Comparison of ENCODE assay signal across 8 mouse cellular contexts in genomic region chr5:128598760-128599364, GRCm38 (mm10). TPM values are rescaled to one million over a fixed set of nuclear protein-coding genes. Genes with fewer than 3 reads are reported as not detected.
A peak's percentile ranks its signal among the peaks of the same experiment; 100 is the strongest.
DNase-seq lines count a peak whose midpoint lies in the region; ATAC-seq lines count a peak whose summit lies in the region.
"Had no signal": no experiment of that assay in that cellular context is flagged by ENCODE, and none has a peak within 500 bp of the region (broad histone marks: within the 10 kb centered on the region; RNA-seq: fewer than 3 reads in every experiment).

No protein-coding gene starts in this region.

- H3K9ac ChIP-seq in lung, embryonic 16.5 days (ENCODE audit: low read length): peak overlapping the region; percentile 68
- no peak overlapping the region for H3K9ac ChIP-seq in intestine, embryonic 16.5 days (ENCODE audit: low read depth, low read length)
- H3K9ac ChIP-seq in stomach, embryonic 15.5 days: no peak overlapping the region

- no peaks in the 10 kb centered on the region for H3K36me3 ChIP-seq in lung, embryonic 16.5 days (ENCODE audit: control insufficient read depth, insufficient read depth, low read length)
- H3K36me3 ChIP-seq in forebrain, embryonic 10.5 days (replicated peaks): no peaks in the 10 kb centered on the region
- no peaks in the 10 kb centered on the region for H3K36me3 ChIP-seq in intestine, embryonic 16.5 days (ENCODE audit: control insufficient read depth, insufficient read depth, low read length)
- H3K36me3 ChIP-seq in stomach, embryonic 15.5 days: no peaks in the 10 kb centered on the region

- H3K4me2 ChIP-seq in lung, embryonic 16.5 days (ENCODE audit: low read depth, low read length): peak overlapping the region; percentile 99
- peak overlapping the region; percentile 97 for H3K4me2 ChIP-seq in intestine, embryonic 16.5 days (ENCODE audit: low read depth, low read length)
- H3K4me2 ChIP-seq in stomach, embryonic 15.5 days: peak overlapping the region; percentile 96

- H3K27ac ChIP-seq in lung, embryonic 16.5 days (ENCODE audit: low read length): no peak overlapping the region
- peak overlapping the region; percentile 91 for H3K27ac ChIP-seq in forebrain, embryonic 10.5 days
- no peak overlapping the region for H3K27ac ChIP-seq in intestine, embryonic 16.5 days (ENCODE audit: low read length)
- no peak overlapping the region for H3K27ac ChIP-seq in stomach, embryonic 15.5 days

- peaks cover 45% of the 10 kb centered on the region for H3K27me3 ChIP-seq in lung, embryonic 16.5 days (ENCODE audit: control insufficient read depth, insufficient read depth, low read depth, low read length)
- peaks cover 95% of the 10 kb centered on the region for H3K27me3 ChIP-seq in forebrain, embryonic 10.5 days (ENCODE audit: poor library complexity, severe bottlenecking)
- H3K27me3 ChIP-seq in intestine, embryonic 16.5 days (replicated peaks; ENCODE audit: control insufficient read depth, insufficient read depth, low read length): peaks cover 57% of the 10 kb centered on the region
- H3K27me3 ChIP-seq in stomach, embryonic 15.5 days (replicated peaks): peaks cover 64% of the 10 kb centered on the region

- H3K9me3 ChIP-seq in lung, embryonic 16.5 days (ENCODE audit: control insufficient read depth, low read length): no peaks in the 10 kb centered on the region
- H3K9me3 ChIP-seq in forebrain, embryonic 10.5 days: no peaks in the 10 kb centered on the region
- H3K9me3 ChIP-seq in intestine, embryonic 16.5 days (ENCODE audit: control insufficient read depth, low read length): no peaks in the 10 kb centered on the region
- no peaks in the 10 kb centered on the region for H3K9me3 ChIP-seq in stomach, embryonic 15.5 days

- intact Hi-C loops in left cerebral cortex, postnatal 10 days (cut with DNase I): no loop called here

- peaks cover 41% of the 10 kb centered on the region for H3K4me1 ChIP-seq in lung, embryonic 16.5 days (replicated peaks; ENCODE audit: control insufficient read depth, insufficient read depth, low read length)
- H3K4me1 ChIP-seq in forebrain, embryonic 10.5 days: peaks cover 81% of the 10 kb centered on the region
- peaks cover 30% of the 10 kb centered on the region for H3K4me1 ChIP-seq in intestine, embryonic 16.5 days (ENCODE audit: control insufficient read depth, insufficient read depth, low read length)
- H3K4me1 ChIP-seq in stomach, embryonic 15.5 days: peaks cover 29% of the 10 kb centered on the region

- DNase-seq in lung, postnatal 14 days: no peak
- no peak for DNase-seq in forebrain, embryonic 10.5 days (ENCODE audit: extremely low spot score, low spot score)
- DNase-seq in left cerebral cortex, postnatal 10 days (ENCODE audit: extremely low spot score in 1 of 2, low spot score in 2 of 2): no peak
- no peak for DNase-seq in kidney, postnatal 4 days

- ATAC-seq in lung, embryonic 16.5 days (ENCODE audit: low read depth): no peak
- ATAC-seq in intestine, embryonic 16.5 days: no peak
- no peak for ATAC-seq in stomach, embryonic 15.5 days (ENCODE audit: insufficient read depth, low FRiP score, low read depth)

- 3% methylated on average over 20 of the region's 20 CpGs for WGBS in lung, embryonic 16.5 days
- WGBS in forebrain, embryonic 10.5 days: under 1% methylated on average over 20 of the region's 20 CpGs
- 3% methylated on average over 20 of the region's 20 CpGs for WGBS in intestine, embryonic 16.5 days
- WGBS in stomach, embryonic 15.5 days: 2% methylated on average over 20 of the region's 20 CpGs

- peak overlapping the region; percentile 71 for H3K4me3 ChIP-seq in lung, embryonic 16.5 days (ENCODE audit: low read length)
- peak overlapping the region; percentile 76 for H3K4me3 ChIP-seq in forebrain, embryonic 10.5 days
- H3K4me3 ChIP-seq in intestine, embryonic 16.5 days (ENCODE audit: low read length): peak overlapping the region; percentile 69
- H3K4me3 ChIP-seq in stomach, embryonic 15.5 days (replicated peaks): peak overlapping the region; percentile 61

RNA-seq across cellular contexts. Expression of gene Fzd10, which starts 1.8 kb away (rescaled TPM):
- polyA plus RNA-seq in lung, embryonic 16.5 days (2015; fragmentation: Nextera tagmentation; extraction: Ambion mirVana): 0.79 and 0.82 TPM in 2 replicates
- polyA plus RNA-seq in forebrain, embryonic 10.5 days (2016; fragmentation: Nextera tagmentation; extraction: Ambion mirVana): 3.0 and 3.5 TPM in 2 replicates
- polyA plus RNA-seq in intestine, embryonic 16.5 days (2015; fragmentation: Nextera tagmentation; extraction: Ambion mirVana): 0.47 and 0.53 TPM in 2 replicates
- polyA plus RNA-seq in stomach, embryonic 15.5 days (2015; fragmentation: Nextera tagmentation; extraction: Ambion mirVana): 0.95 and 1.8 TPM in 2 replicates
- total RNA-seq in left cerebral cortex, postnatal 10 days (2021): 1 to 10 TPM; 3.8 to 7.2 TPM
- total RNA-seq: liver, adult 2 months had no signal
- polyA plus RNA-seq: liver, adult 2 months had no signal
